Mouse (Mus musculus) kidney, postnatal 4 days (tissue): ENCODE results near the gene Hmbs.
"Not testable (repeated sequence)": the region's sequence is repeated elsewhere in the genome, so short reads cannot be mapped to it uniquely, and the experiment has no call there.

Experiments
- DNase-seq, 2 experiments: peaks; one replicate each; pipeline ENCODE4 v3.0.0; 2021; ENCODE audit warnings: mixed read lengths in 2 of 2

Hmbs gene

DNA sequence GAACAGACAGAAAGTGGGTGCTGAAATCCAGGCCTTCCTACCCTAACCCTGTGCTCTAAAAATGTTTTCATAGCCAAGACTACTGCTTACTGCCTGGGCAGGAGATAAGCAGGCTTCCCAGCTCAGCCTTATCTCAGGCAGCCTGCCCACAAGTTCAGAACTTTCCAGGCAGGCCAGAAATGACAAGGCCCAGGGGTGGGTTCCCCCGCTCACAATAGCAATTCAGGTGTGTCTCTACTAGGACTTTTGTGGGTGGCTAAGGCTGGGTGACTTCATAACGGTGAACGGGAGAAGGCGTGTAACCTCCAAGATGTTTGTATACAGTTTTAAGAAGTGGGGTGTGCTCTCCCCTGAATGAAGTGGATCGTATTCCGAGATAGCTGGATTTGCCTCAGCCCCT is 738 bp downstream of the Hmbs start:
- DNase-seq = peak in 1 of 2 experiments; percentile 17

DNA sequence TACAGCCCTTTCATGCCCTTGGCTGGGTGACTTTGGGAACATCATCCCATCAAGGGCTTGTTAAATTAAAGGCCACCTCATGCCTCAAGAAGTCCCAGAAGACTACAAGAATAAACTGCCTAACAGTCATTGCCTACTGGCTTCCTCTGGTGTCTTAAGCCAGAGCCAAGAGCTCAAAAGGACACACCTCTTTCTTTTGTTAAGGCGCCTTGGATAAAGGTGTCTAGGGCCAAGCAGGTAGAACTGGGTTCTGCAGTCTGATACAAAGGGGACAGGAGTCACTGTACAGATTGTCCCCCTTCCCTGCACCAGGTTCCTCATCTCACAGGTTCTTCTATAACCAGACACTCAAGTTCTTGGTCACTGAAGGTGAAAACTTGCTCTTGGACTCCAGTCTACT is 1.4 kb downstream of the Hmbs start:
- no peak for DNase-seq

DNA sequence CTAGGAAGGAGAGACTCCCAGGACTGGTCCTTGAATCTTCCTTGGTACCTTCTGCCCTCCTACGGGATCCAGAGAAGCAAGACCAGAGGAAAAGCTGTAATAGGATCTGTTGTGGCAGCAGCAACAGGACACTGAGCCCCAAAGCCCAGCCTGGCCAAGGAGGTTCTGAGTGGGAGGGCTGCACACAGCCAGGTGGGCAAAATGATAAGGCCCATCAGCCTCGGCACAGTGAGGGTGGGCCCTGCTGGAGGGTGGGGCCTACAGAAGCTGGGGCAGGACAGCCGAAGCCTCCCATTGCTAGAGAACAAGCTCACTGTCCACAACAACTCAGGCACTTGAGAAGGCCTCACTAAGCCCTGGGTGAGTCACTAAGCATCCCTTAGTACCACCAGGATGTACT is 1.9 kb downstream of the Hmbs start:
- DNase-seq = no peak

DNA sequence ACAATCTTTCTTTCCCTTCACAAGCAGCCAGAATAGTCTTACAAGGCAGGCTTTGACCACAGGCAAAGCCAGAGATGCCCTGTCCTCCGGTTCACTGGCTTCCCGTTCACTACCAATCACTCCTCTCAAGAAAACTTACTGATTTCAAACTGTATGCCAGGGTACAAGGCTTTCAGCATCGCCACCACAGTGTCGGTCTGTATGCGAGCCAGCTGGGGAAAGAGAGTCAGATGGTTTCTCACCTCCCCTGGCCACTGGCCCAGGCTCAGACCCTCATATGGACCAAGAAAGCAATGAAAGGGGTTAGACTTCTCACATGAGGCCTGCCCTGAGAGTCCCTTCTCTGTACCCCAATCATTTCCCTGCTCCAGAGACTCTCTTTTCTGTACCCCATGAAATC is 2.5 kb downstream of the Hmbs start:
- no peak for DNase-seq

DNA sequence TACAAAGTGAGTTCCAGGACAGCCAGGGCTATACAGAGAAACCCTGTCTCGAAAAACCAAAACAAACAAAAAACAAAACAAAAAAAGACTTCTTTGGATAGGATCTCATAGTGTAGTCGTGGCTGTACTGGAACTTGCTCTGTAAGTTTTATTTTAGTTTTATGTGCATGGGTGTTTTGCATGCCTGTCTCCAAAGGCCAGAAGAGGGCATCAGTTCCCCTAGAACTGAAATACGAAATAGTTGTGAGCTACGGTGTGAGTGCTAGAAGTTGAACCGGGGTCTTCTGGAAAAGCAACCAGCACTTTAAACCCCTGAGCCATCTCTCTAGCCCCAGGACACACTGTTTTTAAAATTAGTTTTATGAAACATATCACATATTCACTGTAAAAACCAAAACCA is 5.5 kb downstream of the Hmbs start:
- no peak for DNase-seq

DNA sequence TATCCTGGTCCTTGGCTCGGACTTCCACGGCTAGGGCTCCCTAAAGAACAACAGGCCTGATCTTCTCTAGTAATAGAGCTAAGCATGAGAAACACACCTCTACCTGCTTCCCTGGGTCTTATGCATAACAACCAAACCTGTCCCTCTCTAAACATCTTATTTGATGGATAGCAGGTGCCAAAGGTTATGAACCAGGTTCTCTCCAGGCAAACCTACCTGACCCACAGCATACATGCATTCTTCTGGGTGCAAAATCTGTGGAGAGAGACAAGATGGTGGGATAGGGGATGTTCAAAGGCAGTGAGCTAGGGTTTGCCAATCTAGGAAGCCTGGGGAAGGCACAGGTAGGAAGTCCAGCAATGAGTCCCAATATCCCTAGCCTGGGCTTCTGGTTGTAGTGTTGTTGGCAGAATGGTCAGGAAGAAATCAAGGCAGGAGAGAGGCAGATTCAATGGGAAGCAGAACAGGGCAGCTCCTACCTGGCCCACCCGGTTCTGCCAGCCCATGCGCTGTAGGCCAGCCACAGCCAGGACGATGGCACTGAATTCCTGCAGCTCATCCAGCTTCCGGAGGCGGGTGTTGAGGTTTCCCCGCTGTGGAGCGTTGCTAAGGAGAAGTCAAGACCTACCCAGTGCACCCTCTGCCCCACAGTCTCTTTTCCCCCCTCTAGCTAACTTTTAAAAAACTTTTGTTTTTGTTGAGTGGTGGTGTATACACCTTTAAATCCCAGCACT is 6.4 kb downstream of the Hmbs start:
- DNase-seq = peak; percentile 27 to 29

DNA sequence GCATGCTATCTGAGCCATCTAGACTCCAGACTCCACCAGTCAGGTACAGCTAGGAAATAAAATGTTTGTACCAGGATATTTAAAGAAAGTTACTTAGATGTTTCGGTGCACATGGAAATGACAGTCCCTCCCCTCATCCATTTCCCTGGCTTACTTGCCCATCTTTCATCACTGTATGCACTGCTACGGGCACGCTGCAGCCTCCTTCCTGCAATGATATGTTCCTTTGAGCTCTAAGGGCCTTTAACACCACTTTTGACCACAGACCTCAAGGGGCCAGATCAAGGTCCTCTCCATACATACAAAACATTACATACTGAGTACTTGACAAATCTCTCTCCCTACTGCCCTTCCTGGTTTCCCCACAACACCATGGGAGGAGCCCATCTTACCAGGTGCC is 7.1 kb downstream of the Hmbs start:
- no peak for DNase-seq

DNA sequence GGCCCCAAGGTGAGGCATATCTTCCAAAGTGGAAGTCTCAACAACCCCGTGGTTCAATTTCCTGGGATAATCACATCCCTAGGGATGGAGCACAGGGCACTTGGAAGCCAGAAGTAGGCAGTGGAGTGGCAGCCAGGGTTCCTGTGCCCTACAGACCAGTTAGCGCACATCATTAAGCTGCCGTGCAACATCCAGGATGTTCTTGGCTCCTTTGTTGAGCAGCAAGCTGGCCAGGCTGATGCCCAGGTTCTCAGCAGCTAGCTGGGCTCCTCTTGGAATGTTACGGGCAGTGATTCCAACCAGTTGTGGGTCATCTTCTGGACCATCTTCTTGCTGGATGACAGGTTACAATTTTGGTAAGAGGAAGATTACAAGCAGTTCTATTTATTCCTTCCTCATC is 7.5 kb downstream of the Hmbs start:
- DNase-seq = not testable (repeated sequence)

DNA sequence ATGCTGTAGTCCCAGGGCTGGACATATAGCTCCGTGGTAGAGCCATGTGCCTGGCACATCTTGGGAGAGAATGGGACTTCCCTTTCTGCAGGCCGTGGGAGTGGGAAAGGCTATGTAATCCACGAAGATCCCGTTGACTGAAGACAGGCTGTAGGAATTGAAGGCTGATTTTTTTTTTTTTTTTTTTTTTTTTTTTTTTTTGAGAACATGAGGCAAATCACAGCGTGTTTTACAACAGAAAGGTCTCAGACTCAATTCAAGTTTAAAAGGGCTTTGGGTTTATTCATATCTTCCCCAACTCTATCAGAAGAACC is 8.0 kb downstream of the Hmbs start:
- DNase-seq = no peak

DNA sequence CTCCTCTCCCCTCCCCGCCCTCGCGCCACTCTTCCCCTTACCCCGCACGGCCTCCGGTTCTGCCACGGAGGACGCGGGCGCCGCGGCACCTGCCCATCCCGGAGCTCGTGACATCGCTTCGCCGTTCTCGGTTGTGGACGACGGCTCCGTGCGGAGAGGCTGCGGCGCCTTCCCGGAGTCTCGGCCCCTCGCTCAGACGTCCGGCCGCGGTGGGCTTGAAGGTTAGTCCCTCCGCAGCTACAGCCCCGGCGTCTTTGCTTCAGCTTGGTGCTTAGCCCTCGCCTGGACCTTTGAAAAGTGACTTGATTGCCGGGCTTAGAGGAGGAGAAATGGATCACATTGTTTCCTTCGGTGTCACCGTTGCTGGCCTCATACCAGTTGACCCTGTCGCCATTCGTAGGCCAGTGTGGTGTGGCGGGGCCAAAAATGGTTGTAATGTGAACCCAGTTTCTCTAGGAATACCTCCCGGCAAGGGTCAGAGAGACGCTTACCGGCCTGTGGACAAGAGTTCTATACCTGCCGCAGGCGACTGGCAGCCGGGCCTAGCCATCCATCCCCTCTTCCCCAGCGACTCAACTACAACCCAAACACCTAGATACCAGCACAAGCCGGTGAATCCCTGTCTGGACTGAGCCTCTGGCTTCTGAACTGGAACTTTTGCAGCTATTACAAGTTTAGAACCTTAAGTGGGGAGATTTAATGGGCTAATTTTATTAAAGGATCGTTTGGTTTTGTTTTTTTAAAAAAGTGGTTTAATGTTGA is 8.5 kb downstream of the Hmbs start:
- peak in 1 of 2 experiments; percentile 54 for DNase-seq

DNA sequence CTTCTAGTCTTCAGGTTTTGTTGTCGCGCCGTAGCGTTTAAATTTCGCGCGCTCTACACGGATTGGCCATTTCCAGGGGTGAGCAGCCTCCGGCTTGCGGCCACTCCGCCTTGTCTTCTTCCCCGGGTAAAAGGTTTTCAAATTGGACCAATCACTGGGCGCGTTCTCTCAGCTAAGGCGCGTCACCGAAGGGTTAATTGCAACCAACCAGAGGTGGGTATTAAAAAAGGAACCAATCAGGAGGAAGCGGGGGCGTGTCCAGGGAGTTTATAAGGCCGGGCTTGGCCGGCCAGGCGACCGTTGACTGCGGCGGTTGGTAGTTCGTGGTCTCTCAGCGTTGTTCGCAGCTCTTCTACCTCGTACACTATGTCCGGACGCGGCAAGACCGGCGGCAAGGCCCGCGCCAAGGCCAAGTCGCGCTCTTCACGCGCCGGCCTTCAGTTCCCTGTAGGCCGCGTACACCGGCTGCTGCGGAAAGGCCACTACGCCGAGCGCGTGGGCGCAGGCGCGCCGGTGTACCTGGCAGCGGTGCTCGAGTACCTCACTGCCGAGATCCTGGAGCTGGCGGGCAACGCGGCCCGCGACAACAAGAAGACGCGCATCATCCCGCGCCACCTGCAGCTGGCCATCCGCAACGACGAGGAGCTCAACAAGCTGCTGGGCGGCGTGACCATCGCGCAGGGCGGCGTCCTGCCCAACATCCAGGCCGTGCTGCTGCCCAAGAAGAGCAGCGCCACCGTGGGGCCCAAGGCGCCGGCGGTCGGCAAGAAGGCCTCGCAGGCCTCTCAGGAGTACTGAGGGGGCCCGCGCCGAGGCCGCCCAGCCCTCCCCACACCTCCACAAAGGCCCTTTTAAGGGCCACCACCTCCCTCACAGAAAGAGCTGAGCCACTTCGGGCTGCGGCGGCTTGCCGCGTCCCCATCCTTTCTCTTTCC is 9.4 kb downstream of the Hmbs start, which contains the start of gene H2afx:
H2afx (plus strand) TSS at position 299 of the 935 bp plus-strand sequence.
- peak; percentile 97 to 99 for DNase-seq

DNA sequence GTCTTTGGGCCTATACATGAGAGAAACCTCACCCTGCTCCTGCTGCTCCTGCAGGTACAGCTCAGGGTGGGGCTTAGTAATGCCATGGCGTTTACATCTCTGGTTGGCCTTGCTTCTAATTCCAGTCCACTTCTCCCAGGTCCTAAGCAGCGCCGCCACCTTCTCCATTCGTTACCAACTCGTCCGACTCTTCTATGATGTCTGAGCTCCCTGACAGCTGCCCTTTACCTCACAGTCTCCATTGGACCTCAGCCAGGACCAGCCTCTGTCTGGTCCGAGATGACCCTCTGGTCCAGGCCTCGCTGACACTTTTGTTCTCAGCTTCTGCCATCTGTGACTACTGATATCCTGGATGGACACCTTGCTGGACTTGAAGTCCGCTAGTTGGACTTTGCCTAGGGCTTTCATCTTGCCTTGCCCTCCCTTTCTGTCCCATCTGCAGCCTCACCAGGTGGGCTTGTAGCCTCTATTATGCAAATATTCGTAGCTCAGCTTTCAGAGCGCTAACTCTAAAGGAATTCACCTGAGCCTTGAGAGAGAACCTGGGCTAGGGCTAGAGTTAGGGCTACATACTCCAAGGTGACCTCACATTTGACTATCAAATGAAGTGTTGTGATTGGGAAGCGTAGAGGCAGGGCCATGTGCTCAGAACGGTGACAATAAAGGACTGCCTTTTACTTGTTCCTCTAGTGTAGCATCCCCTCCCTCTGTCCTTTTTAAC is 10.9 kb downstream of the Hmbs start:
- no peak for DNase-seq

DNA sequence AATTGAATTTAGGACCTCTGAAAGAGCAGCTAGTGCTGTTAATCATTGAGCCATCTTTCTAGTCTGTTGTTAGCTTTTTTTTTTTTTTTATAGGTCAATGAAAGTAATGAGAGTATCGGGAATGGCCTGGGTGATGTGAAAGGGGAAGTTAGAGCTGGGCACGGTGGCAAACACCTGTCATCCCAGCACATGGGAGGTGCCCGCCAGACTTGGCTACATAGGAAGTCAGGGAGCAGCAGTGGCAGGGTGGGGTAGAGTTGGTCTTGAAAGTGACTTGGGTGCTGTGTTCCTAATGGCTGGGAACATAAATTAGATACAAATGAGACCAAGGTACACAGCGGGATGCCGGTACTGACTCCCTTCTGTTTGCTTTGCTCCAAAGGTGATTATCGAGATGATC is 13.3 kb downstream of the Hmbs start:
- DNase-seq = no peak

DNA sequence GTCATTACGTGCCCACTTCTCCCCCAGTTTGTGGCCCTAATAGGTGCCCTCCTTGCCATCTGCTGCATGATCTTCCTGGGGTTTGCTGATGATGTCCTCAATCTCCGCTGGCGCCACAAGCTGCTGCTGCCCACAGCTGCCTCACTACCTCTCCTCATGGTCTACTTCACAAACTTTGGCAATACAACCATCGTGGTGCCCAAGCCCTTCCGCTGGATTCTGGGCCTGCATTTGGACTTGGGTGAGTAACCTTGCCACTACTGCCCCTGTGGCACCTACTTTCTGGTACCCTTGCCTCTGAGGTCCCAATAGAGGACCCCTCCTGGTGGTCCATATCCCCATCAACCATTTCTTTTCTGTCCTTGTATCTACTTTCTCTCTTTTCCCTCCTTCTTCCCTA is 16.1 kb downstream of the Hmbs start:
- no peak for DNase-seq

DNA sequence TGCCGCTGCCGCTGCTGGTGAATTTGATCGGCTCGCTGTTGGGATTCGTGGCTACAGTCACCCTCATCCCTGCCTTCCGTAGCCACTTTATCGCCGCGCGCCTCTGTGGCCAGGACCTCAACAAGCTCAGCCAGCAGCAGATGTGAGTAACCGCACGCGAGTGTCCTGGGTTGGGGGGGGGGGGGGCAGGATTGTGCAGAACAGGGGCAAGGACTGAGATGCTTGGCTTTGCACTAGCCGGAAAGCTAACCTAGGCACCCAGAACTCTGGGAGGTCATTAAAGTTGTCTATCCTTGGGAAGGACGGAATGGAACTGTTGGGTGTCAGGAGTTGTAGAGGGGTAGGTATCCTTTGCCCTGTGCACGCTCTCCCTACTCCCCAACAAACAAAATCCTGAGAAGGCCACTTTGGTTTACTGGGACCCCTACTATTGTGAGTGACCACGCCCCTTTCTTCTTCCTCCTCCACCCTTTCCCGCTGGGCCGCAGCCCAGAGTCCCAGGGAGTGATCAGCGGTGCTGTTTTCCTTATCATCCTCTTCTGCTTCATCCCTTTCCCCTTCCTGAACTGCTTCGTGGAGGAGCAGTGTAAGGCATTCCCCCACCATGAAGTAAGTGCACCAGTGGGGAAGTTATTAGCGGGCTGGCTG is 16.8 kb downstream of the Hmbs start:
- DNase-seq = peak; percentile 44 to 57

DNA sequence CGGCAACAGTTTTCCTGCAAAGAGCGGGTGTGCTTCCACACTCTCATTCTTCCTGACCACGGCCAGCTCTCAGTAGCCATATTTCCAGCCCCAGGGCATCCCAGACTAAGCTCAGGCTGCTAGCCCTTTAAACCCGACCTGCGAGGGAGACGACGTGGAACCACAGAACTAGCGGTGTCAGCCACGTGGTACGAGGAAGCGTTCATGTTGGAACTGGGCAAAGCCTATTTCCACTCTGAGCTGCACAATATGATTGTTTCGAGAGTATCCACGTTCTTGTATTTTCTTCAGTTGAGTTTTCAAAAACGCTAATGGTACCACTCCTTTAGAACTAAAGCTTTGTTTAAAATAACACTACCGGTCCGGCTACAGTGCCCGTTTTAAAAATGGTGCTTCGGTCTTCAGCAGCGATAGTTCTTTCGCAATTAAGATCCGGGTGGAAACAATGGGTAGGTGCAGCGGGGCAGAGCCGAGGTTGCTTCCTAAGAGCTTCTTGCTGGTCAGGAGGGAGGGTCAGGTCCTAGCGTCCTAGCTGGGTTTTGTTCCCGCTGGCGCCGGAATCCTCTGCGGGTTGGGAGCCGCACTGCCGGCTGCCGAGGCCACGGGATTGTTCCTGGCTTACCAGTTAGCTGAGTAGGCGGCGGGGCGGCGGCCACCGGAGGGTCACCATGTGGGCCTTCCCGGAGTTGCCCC is 17.5 kb downstream of the Hmbs start:
- DNase-seq = peak; percentile 84 to 91

DNA sequence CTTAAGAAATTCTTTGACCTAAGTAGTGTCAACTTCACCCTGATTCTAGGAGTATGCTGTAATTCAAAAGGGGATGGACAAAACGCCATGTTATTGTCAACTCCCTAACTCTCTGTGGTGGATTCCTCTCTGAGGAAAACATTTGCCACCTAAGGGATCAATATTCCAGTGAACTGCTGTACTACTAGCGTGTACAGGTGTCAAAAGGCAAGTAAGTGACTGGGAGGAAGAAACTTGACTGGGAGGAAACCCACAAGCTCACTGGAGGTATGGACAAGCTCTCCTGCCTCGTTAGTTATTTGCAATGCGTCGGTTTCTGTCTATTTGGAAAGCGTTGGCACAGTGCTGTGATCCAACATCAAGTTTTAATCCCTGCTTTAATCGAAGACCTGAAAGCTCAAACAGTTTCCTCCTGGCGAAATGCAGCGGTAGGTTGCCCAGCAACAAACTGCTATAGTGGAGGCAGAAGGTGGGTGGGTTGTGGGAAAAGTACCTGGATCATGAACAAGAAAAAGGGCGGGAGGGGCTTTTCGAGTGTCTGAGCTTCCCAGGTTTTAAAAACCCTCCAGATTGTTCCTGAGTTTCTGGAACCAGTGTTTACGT is 18.2 kb downstream of the Hmbs start, which contains the start of gene Dpagt1:
Dpagt1 (plus strand) TSS at position 252 of the 603 bp plus-strand sequence.
- no peak for DNase-seq

DNA sequence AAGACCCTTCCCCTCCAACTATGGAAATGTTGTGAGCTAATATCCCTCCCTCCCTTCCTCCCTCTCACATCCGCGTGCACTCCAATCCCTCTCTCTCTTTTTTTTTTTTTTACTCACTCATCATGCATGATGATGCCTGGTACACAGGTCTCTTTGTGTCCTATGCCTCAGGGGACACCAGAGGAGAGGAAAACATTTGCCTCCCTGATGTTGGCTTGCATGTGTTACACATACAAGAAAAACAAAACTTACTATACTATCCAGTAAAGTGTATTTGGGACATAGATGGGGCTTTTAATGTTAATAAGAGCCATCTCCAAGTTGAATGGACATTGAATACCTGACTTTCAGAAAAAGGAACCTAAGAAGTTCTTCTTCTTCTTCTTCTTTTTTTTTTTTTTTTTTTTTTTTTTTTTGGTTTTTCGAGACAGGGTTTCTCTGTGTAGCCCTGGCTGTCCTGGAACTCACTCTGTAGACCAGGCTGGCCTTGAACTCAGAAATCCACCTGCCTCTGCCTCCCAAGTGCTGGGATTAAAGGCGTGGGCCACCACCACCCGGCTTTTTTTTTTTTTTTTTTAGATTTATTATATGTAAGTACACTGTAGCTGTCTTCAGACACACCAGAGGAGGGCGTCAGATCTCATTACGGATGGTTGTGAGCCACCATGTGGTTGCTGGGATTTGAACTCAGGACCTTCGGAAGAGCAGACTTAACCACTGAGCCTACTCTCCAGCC is 18.8 kb downstream of the Hmbs start:
- not testable (repeated sequence) for DNase-seq

DNA sequence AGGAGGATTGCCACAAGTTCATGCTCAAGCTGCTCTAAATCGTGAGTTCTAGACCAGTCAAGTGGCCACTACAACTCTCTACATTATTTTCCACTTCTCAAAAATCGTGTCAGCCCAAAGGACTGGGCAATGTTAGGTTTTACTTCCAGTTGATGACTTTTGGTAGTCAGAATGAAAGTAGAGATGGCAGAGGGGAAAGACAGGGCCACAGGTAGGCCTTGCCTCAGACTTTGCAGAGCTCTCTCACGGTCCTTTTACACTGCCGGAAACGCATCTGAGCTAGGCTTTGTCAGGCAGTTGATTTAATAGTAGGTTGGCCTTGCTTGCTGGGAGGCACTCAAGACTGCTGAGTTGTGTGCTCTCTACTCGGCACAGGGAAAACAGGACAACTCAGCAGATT is 19.9 kb downstream of the Hmbs start:
- no peak for DNase-seq

DNA sequence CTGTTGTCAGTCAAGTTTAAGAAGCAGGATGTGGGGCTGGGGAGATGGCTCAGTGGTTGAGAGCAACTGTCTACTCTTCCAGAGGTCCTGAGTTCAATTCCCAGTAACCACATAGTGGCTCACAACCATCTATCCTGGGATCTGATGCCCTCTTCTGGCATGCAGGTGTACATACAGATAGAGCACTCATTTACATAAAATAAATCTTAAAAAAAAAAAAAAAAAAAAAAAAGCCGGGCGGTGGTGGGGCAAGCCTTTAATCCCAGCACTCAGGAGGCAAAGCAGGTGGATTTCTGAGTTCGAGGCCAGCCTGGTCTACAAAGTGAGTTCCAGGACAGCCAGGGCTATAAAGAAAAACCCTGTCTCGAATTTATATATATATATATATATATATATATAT is 20.4 kb downstream of the Hmbs start:
- DNase-seq = not testable (repeated sequence)
